Mouse (Mus musculus) stomach, postnatal 0 days (tissue): Measurements from ENCODE around the gene Fem1a.

Experiments used
- CTCF ChIP-seq: IDR thresholded peaks from 2 replicates; pipeline ENCODE4 v1.5.1; 2016; ENCODE audit warnings: antibody characterized with exemption, low read depth, mild to moderate bottlenecking, moderate library complexity
- EP300 ChIP-seq: optimal IDR thresholded peaks from 2 replicates; pipeline ENCODE3; 2016; ENCODE audit warnings: antibody characterized with exemption

DNA sequence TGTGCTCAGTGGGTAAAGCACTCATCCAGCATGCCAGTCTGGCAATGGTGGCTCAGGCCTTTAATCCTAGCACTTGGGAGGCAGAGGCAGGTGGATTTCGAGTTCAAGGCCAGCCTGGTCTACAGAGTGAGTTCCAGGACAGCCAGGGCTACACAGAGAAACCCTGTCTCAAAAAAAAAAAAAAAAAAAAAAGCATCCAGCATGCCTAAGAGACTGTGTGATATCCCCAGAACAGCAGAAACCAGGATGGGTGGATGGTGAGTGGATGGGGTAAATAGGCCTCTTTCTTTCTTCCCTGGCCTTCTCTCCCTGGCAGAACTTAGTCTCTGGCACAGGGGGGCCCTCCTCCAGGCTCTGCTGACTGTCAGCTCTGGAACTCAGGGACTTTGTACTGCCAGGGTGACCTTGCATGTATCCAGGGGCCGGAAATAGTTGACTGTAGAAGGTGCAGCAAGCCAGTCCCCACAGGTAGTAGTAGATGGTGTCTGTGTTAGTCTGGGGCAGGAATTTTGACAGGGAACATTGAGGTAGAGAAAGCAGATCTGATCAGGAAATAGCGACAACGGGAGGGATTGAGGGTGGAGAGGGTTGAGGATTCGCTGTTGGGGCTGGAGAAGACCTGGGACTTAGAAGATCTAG, 19.4 kb downstream of the Fem1a start:
- TF ChIP-seq CTCF (no peak), EP300 (no peak)
